Mouse (Mus musculus) thymus, adult 2 months (tissue): ENCODE measurements around the gene Prkg1.

ENCODE experiments used
- CTCF ChIP-seq: fragments of 200-500 bp; IDR thresholded peaks from 2 replicates; pipeline ENCODE4 v1.5.1; 2012; ENCODE audit warnings: mild to moderate bottlenecking, control low read depth, low read length, moderate library complexity, borderline replicate concordance; ENCODE audit not compliant: control insufficient read depth, poor library complexity, insufficient read depth; ENCODE audit errors: extremely low read depth
- POLR2A ChIP-seq: fragments of 200-500 bp; IDR thresholded peaks from 2 replicates; pipeline ENCODE4 v1.6.1; 2012; ENCODE audit warnings: mild to moderate bottlenecking, low read length, control low read depth, moderate library complexity; ENCODE audit not compliant: control insufficient read depth, poor library complexity, insufficient read depth; ENCODE audit errors: extremely low read depth

- no peak for TF ChIP-seq CTCF
- TF ChIP-seq POLR2A = no peak
Measured at GRCm38 (mm10) chr19:30780803-30781202, 984.0 kb downstream of the Prkg1 start.
